Mouse (Mus musculus) heart, embryonic 14.5 days (tissue): ENCODE measurements at regions not wholly inside any gene's neighbourhood (a gene's known extent, or its start where the extent isn't known, plus 50 kb on each side); places are given as distances from the start of the nearest gene placed in this dataset.
A peak's percentile ranks its signal among the peaks of the same experiment; 100 is the strongest.

Experiments used
- ATAC-seq: fragments of 200-750 bp; cut with Nextera tagmentation; 2 replicates; pipeline ENCODE4 v1.8.0; 2017; ENCODE audit warnings: low read depth, moderate TSS enrichment; ENCODE audit not compliant: insufficient number of reproducible peaks, insufficient read depth, low FRiP score
- H3K27ac ChIP-seq, 2 experiments: fragments of 200-500 bp in 1 of 2; fragments of 300-500 bp in 1 of 2; sonication (generic) in 1 of 2; replicated peaks in 1 of 2; 2 replicates each; pipeline ENCODE4 v1.5.1; 2012 to 2014; ENCODE audit warnings: low read depth in 2 of 2, low read length in 2 of 2, control low read depth in 1 of 2, mild to moderate bottlenecking in 1 of 2, mixed read lengths in 1 of 2; ENCODE audit not compliant: control insufficient read depth in 1 of 2, insufficient read depth in 1 of 2
- H3K27me3 ChIP-seq: fragments of 300-500 bp; sonication (generic); 2 replicates; pipeline ENCODE4 v1.6.1; 2014; ENCODE audit warnings: mild to moderate bottlenecking, low read length, control low read depth; ENCODE audit not compliant: control insufficient read depth, insufficient read depth
- H3K36me3 ChIP-seq: fragments of 300-500 bp; sonication (generic); 2 replicates; pipeline ENCODE4 v1.6.1; 2014; ENCODE audit warnings: mild to moderate bottlenecking, control low read depth, low read length, mixed read lengths; ENCODE audit not compliant: control insufficient read depth, insufficient read depth
- H3K4me1 ChIP-seq, 2 experiments: fragments of 200-500 bp in 1 of 2; fragments of 300-500 bp in 1 of 2; sonication (generic) in 1 of 2; 2 replicates each; pipeline ENCODE4 v1.6.1; 2012 to 2014; ENCODE audit warnings: low read length in 2 of 2, control low read depth in 1 of 2, mixed read lengths in 1 of 2; ENCODE audit not compliant: control insufficient read depth in 2 of 2, insufficient read depth in 2 of 2
- H3K4me2 ChIP-seq: fragments of 300-500 bp; sonication (generic); 2 replicates; pipeline ENCODE4 v1.6.1; 2014; ENCODE audit warnings: mild to moderate bottlenecking, low read length
- H3K4me3 ChIP-seq, 2 experiments: fragments of 200-500 bp in 1 of 2; fragments of 300-500 bp in 1 of 2; sonication (generic) in 1 of 2; 2 replicates each; pipeline ENCODE4 v1.5.1; 2012 to 2014; ENCODE audit warnings: low read length in 2 of 2, mild to moderate bottlenecking in 2 of 2, control low read depth in 1 of 2, low read depth in 1 of 2, moderate library complexity in 1 of 2; ENCODE audit not compliant: control insufficient read depth in 1 of 2, insufficient read depth in 1 of 2
- H3K9ac ChIP-seq: fragments of 300-500 bp; sonication (generic); 2 replicates; pipeline ENCODE4 v1.6.1; 2014; ENCODE audit warnings: mild to moderate bottlenecking, low read length
- H3K9me3 ChIP-seq: fragments of 300-500 bp; sonication (generic); 2 replicates; pipeline ENCODE4 v1.6.1; 2016; ENCODE audit warnings: low read length, control low read depth; ENCODE audit not compliant: control insufficient read depth
- WGBS: fragments of 180-500 bp; shearing (Covaris S2); extraction: QIAGEN DNeasy Blood & Tissue Kit; methylation state at CpG from one replicate; pipeline ENCODE4 v1.1.7; 2014; 5-methylcytosine and 5-hydroxymethylcytosine counted together

DNA sequence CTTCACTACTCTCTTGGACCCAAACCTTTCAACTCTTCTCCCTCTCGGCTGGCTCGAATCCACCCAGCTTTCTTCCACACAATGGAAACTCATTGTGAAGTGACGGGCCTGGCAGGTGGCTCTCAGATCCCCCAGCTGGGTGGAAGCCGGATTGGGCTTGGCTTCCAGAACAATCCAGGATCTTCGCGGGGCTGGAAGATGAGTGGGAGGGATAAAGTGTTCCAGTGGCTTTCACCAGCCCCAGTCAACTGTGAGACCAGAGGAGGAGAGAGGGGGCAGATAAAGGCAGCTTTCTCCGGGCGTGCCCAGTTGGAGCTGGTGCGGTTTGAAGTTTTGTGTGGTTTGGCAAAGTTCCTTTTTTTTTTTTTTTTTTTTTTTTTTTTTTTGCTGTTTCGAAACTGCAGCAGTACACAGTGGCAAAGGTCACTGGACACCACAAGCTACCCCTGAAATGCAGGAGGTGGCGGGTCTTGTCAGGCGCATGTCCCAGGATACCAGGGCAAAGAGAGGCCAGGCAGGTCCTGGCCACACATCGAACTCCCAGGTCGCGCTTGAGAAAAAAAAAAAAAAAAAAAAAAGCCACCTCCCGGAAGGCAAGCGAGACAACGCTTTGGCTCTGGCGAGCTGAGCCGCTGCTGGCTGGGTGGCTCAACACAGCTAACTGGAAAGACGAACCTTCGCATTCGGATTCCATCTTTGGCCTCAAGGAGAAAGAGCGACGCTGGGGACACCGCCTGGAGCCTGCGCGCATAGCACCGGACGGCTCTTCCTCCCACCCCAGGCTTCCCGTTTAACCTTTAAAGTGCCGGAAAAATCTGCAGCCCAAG is 91.9 kb upstream of the Bcor start:
- H3K9me3 ChIP-seq, result no peaks in the 10 kb centered on the region
- H3K27ac ChIP-seq, result no peak overlapping the region
- H3K4me1 ChIP-seq, result peaks cover 0 to 4% of the 10 kb centered on the region in 2 experiments; a peak in 1 of 4 replicates
- H3K4me3 ChIP-seq, result peak overlapping the region; percentile 39 to 50
- H3K9ac ChIP-seq, result no peak overlapping the region; the same call in 1 of the 2 replicates
- no peaks in the 10 kb centered on the region for H3K36me3 ChIP-seq
- H3K27me3 ChIP-seq, result no peaks in the 10 kb centered on the region; the same call in 1 of the 2 replicates
- peak overlapping the region; percentile 71 for H3K4me2 ChIP-seq
- 21% methylated on average over 31 of the region's 32 CpGs for WGBS
- ATAC-seq, result peak; percentile 54; the same call in 1 of the 2 replicates

DNA sequence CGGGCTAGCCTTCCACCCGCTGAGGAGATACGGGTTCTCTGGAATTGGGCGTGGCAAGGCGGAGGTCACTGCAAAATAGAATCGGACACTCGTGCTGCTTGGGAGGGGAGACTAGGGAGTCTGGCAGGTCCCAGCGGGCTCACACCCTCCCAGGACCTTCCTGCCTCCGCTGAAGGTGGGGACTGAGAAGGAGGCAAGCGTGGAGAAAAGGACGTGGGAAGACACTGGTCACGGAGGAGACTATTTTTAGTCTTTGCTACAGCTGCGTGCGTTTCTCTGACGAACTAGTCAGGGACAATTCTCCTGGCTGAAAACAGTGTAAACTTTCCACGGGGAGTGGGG is 92.5 kb upstream of the Bcor start:
- H3K27ac ChIP-seq, result no peak overlapping the region
- 11% methylated on average over 16 of the region's 16 CpGs for WGBS
- no peaks in the 10 kb centered on the region for H3K36me3 ChIP-seq
- H3K9ac ChIP-seq, result peak overlapping the region; percentile 62
- no peaks in the 10 kb centered on the region for H3K9me3 ChIP-seq
- H3K4me3 ChIP-seq, result peak overlapping the region; percentile 39 to 50
- peak overlapping the region; percentile 71 for H3K4me2 ChIP-seq
- H3K4me1 ChIP-seq, result peaks cover 0 to 4% of the 10 kb centered on the region in 2 experiments; a peak in 1 of 4 replicates
- H3K27me3 ChIP-seq, result no peaks in the 10 kb centered on the region; the same call in 1 of the 2 replicates
- no peak for ATAC-seq

DNA sequence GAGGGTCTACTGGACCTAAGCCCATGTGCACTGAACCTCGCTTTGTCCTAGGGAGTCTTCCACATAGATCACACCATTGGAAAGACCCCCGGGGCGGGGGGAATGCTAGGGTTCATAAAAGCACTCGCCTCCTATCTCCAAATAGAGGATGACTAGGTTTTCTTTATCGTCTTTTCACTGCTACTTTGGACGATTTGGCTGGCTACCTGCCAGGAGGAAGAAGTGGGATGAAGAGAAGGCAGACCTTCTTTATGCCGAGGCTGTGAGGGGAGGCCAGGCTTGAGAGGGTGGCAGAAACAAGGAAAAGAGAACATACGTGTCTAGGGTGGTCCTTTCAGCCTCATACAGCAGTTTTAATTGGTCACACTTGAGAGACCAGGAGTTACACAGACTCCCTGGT is 96.6 kb upstream of the Bcor start:
- peaks cover 0 to 2% of the 10 kb centered on the region in 2 experiments; a peak in 1 of 4 replicates for H3K4me1 ChIP-seq
- no peak overlapping the region for H3K4me2 ChIP-seq
- H3K4me3 ChIP-seq, result no peak overlapping the region
- no peaks in the 10 kb centered on the region for H3K36me3 ChIP-seq
- no peaks in the 10 kb centered on the region for H3K9me3 ChIP-seq
- no peak overlapping the region for H3K9ac ChIP-seq
- ATAC-seq, result no peak
- WGBS, result 58% methylated on average over 8 of the region's 8 CpGs
- no peak overlapping the region for H3K27ac ChIP-seq
- no peaks in the 10 kb centered on the region; the same call in 1 of the 2 replicates for H3K27me3 ChIP-seq

DNA sequence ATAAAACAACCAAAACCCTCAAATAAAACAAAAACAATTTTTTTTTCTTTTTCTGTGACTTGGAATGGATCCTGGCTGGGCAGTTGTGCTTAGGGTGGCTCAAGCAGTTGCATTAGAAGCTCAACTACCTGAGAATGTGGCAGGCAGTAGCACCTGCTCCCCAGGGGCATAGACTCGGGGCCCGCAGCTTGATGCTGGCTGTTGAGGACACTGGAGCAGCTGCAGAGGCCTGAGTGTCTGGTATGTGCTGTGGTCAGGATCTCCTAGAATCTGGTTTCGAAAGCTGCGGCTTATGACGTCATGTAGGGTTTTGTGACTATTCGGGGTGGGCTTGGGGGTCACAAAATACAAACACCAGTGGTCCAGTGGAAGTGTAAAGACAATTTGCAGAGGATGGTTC is 103.7 kb upstream of the Bcor start:
- 82% methylated on average over 6 of the region's 6 CpGs for WGBS
- H3K9me3 ChIP-seq, result no peaks in the 10 kb centered on the region
- no peaks in the 10 kb centered on the region for H3K27me3 ChIP-seq
- no peak for ATAC-seq
- H3K36me3 ChIP-seq, result no peaks in the 10 kb centered on the region
- H3K27ac ChIP-seq, result no peak overlapping the region
- H3K9ac ChIP-seq, result no peak overlapping the region
- H3K4me3 ChIP-seq, result no peak overlapping the region
- H3K4me2 ChIP-seq, result no peak overlapping the region
- H3K4me1 ChIP-seq, result no peaks in the 10 kb centered on the region

DNA sequence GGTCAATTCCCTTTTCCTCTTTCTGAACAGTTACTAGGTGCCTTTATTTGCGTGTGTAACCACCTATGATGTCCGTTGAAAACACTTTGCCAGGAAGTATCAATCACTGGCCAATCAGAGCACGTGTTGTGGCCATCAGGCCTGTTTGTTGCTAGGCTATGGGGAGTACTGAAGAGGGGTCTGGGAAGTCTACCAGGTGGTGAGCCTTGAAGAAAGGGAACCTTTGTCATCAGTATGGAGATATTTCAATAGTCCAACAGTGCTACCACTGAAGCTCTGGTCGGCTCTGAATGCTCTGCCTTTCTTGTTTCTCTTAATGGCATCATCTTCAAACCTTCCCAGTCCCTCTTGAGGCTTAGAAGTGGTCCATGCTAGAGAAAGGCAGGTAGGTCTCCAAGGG is 124.6 kb upstream of the Bcor start:
- Histone ChIP-seq H3K4me1 (peaks cover 4 to 6% of the 10 kb centered on the region in 2 experiments; a peak in 3 of 4 replicates), H3K4me2 (no peak overlapping the region), H3K27me3 (peaks cover 5% of the 10 kb centered on the region), H3K27ac (no peak overlapping the region), H3K9me3 (no peaks in the 10 kb centered on the region), H3K4me3 (no peak overlapping the region), H3K9ac (no peak overlapping the region), H3K36me3 (no peaks in the 10 kb centered on the region)
- no peak for ATAC-seq
- 51% methylated on average over 4 of the region's 4 CpGs for WGBS

DNA sequence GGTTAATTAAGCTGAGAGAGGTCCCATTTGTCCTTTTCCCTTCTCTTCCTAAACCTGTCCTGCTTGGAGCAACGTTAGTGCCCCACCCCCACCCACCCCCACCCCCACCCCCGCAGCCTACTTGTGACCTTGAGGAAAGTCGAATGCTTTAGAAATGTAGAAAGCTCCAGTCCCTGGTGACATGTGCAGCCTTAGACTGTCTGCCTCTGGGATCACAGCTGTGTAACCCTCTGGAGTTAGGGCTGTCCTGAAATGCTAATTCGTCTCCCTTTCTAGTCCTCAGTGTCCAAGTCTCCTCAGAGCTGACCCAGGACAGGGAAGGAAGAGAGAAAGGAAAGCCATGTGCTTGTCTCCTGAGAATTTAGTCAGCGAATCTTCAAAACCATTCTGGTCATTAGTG is 125.0 kb upstream of the Bcor start:
- Histone ChIP-seq H3K9me3 (no peaks in the 10 kb centered on the region), H3K4me2 (no peak overlapping the region), H3K27me3 (peaks cover 7% of the 10 kb centered on the region), H3K27ac (no peak overlapping the region), H3K36me3 (no peaks in the 10 kb centered on the region), H3K4me3 (no peak overlapping the region), H3K4me1 (peaks cover 4 to 6% of the 10 kb centered on the region in 2 experiments; a peak in 3 of 4 replicates), H3K9ac (no peak overlapping the region)
- no peak for ATAC-seq
- WGBS, result 34% methylated on average over 5 of the region's 5 CpGs

DNA sequence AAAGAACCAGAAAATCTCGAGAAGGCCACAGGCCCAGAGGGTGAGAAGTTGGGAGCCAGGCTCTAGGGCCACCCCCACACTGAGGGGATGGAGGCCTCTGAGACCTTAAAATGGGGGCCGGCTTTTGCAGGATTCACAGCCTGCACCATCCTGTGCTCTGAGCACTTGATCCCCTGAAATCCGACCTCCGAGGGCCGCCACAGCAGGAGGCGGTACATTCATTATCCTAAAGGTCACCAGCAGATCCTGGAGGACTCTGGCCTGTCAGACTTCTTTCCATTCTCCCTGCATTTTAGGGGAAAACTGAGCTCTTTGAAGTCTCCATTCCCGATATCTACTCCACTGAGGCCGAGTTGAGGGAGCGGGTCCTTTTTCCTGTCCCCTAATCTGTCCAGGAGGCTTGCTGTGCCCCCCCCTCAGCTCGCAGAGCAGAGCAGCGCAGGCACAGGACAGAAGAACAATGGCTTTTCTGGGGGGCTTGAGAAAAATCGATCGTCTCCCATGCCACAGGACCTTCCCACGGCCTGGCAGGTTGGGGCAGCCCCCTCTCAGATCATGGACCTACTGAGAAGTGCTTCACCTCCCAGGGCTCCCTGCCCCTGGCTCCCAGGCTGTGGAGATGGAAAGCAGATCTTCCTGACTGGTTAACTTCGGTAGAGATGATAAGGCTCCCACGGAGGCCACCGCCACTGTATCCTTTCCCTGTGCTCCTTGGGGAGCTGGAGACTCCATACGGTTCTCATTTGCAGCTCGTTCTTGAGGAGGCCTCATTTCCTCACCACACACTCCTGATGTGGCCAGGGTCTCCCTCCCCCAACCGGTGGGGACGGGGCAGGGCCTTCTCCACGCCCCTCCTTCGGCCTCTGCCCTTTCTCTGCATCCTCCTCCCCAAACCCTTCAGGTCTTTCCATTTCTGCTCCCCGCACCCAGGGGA is 126.1 kb upstream of the Bcor start:
- ATAC-seq, result no peak
- 33% methylated on average over 24 of the region's 24 CpGs for WGBS

More for the DNA sequence above, 126.1 kb upstream of the Bcor start:
- Histone ChIP-seq H3K9me3 (no peaks in the 10 kb centered on the region), H3K4me2 (peak overlapping the region; percentile 38), H3K36me3 (no peaks in the 10 kb centered on the region), H3K4me1 (peaks cover 4 to 6% of the 10 kb centered on the region in 2 experiments; a peak in 3 of 4 replicates), H3K27me3 (peaks cover 7% of the 10 kb centered on the region), H3K4me3 (no peak overlapping the region), H3K27ac (no peak overlapping the region), H3K9ac (no peak overlapping the region)
